Mouse (Mus musculus) ES-E14 (cell line): Measurements from ENCODE around the gene Spats2l. TPM values are rescaled to one million over a fixed set of nuclear protein-coding genes. Genes with fewer than 3 reads are reported as not detected.

Experiments
- DNase-seq: peaks from one replicate; pipeline ENCODE4 v3.0.0-alpha.2; 2013; ENCODE audit warnings: low read depth, low spot score
- H3K27ac ChIP-seq: 2 replicates; pipeline ENCODE4 v1.5.1; 2012; ENCODE audit warnings: low read depth, mild to moderate bottlenecking, low read length, moderate library complexity, mixed read lengths; ENCODE audit not compliant: poor library complexity, insufficient read depth, severe bottlenecking
- H3K36me3 ChIP-seq: 2 replicates; pipeline ENCODE4 v1.6.1; 2012; ENCODE audit warnings: mild to moderate bottlenecking, low read length, moderate library complexity, mixed read lengths; ENCODE audit not compliant: control insufficient read depth, poor library complexity, insufficient read depth, severe bottlenecking
- H3K4me1 ChIP-seq, 2 experiments: fragments of 150-350 bp in 1 of 2; sonication (generic) in 1 of 2; 2 replicates each; pipeline ENCODE4 v1.6.1; 2012; ENCODE audit warnings: low read length in 2 of 2, mild to moderate bottlenecking in 1 of 2, mixed read lengths in 1 of 2; ENCODE audit not compliant: control insufficient read depth in 2 of 2, insufficient read depth in 2 of 2, poor library complexity in 1 of 2
- H3K4me3 ChIP-seq, 2 experiments: fragments of 150-350 bp in 1 of 2; sonication (generic) in 1 of 2; 2 replicates each; pipeline ENCODE4 v1.5.1; 2012; ENCODE audit warnings: low read length in 2 of 2, low read depth in 1 of 2, mild to moderate bottlenecking in 1 of 2, mixed read lengths in 1 of 2; ENCODE audit not compliant: insufficient read depth in 1 of 2, poor library complexity in 1 of 2, severe bottlenecking in 1 of 2
- H3K9ac ChIP-seq: 2 replicates; pipeline ENCODE4 v1.6.1; 2012; ENCODE audit warnings: low read depth, mild to moderate bottlenecking, low read length, mixed read lengths; ENCODE audit not compliant: poor library complexity, insufficient read depth, severe bottlenecking
- H3K9me3 ChIP-seq: fragments of 150-350 bp; sonication (generic); 2 replicates; pipeline ENCODE4 v1.6.1; 2012; ENCODE audit warnings: low read depth, mild to moderate bottlenecking, low read length; ENCODE audit not compliant: control insufficient read depth, insufficient read depth
- CHD2 ChIP-seq: IDR thresholded peaks from 2 replicates; pipeline ENCODE4 v1.6.1; 2014; ENCODE audit warnings: mild to moderate bottlenecking, low read depth, low read length, inconsistent platforms
- HCFC1 ChIP-seq: IDR thresholded peaks from 2 replicates; pipeline ENCODE4 v1.6.1; 2012; ENCODE audit warnings: low read length, inconsistent platforms, borderline replicate concordance; ENCODE audit not compliant: insufficient read depth
- MAFK ChIP-seq: IDR thresholded peaks from 2 replicates; pipeline ENCODE4 v1.6.1; 2014; ENCODE audit warnings: mild to moderate bottlenecking, low read depth, low read length, inconsistent platforms; ENCODE audit not compliant: insufficient read depth
- ZC3H11A ChIP-seq: IDR thresholded peaks from 2 replicates; pipeline ENCODE4 v1.6.1; 2012; ENCODE audit warnings: low read depth, mild to moderate bottlenecking, inconsistent platforms, low read length, borderline replicate concordance
- ZNF384 ChIP-seq: IDR thresholded peaks from 2 replicates; pipeline ENCODE4 v1.6.1; 2012; ENCODE audit warnings: low read depth, low read length, inconsistent platforms
- in situ Hi-C, 2 experiments: fragments of 600-800 bp; cut with MboI; formaldehyde crosslinking; loops; one replicate each; pipeline ENCODE4 v1.15.1; 2025; ENCODE audit warnings: low sequenced_read_pairs in 2 of 2, inconsistent platforms in 1 of 2; ENCODE audit not compliant: unreplicated experiment in 2 of 2
- total RNA-seq: library from RNA; depleted of rRNA; stranded (reverse); fragments of 300-350 nt; gene quantifications from 2 replicates; pipeline ENCODE4 v1.2.3, GENCODE M21; 2012

Gene Spats2l
- total RNA-seq, 1 experiment = 2.3 TPM

GRCm38 (mm10) chr1:57969327-57970271 lies 195.6 kb downstream of the Spats2l start:
- Histone ChIP-seq H3K9me3 (no peaks in the 10 kb centered on the region), H3K36me3 (peaks cover 5% of the 10 kb centered on the region), H3K4me3 (peak overlapping the region; percentile 81 to 99), H3K27ac (no peak overlapping the region), H3K4me1 (peaks cover 2 to 3% of the 10 kb centered on the region in 2 experiments; a peak in 2 of 4 replicates), H3K9ac (peak overlapping the region; percentile 92)
- in situ Hi-C loops = no loop called here
- TF ChIP-seq MAFK = no peak
- peak; percentile 13; the same call in 1 of the 2 replicates for TF ChIP-seq ZC3H11A
- no peak for TF ChIP-seq ZNF384
- peak; percentile 72; the same call in 1 of the 2 replicates for TF ChIP-seq HCFC1
- TF ChIP-seq CHD2 = no peak
- peak; percentile 79 for DNase-seq

DNA sequence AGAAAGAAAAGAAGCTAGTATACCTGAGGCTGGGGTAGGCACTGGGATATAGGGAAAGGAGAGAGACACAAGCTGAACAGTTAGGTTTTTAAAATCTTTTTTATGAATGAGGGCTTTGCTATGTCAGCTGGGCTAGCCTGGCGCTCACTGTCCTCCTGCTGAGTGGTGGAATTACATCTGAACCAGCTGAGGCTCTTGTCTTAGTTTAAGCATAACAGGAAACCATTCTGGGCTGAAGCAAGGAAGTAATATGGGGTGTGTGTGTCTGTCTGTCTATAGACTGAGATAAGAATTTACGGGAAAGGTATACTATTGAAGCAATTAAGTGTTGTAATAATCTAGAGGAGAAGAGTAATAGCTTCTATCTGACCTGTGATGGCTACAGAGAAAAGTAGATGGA lies 197.6 kb downstream of the Spats2l start:
- Histone ChIP-seq H3K9ac (no peak overlapping the region), H3K9me3 (no peaks in the 10 kb centered on the region), H3K4me3 (no peak overlapping the region), H3K27ac (no peak overlapping the region), H3K4me1 (peaks cover 2 to 3% of the 10 kb centered on the region in 2 experiments; a peak in 2 of 4 replicates), H3K36me3 (no peaks in the 10 kb centered on the region)
- in situ Hi-C loops = no loop called here
- DNase-seq = no peak
- TF ChIP-seq HCFC1 = no peak
- no peak for TF ChIP-seq CHD2
- no peak for TF ChIP-seq ZC3H11A

GRCm38 (mm10) chr1:57976860-57977259 lies 202.9 kb downstream of the Spats2l start:
- Histone ChIP-seq H3K4me1 (no peaks in the 10 kb centered on the region), H3K4me3 (no peak overlapping the region), H3K9me3 (no peaks in the 10 kb centered on the region), H3K27ac (no peak overlapping the region), H3K9ac (no peak overlapping the region), H3K36me3 (no peaks in the 10 kb centered on the region)
- TF ChIP-seq MAFK = no peak
- no peak for TF ChIP-seq ZC3H11A
- TF ChIP-seq CHD2 = no peak
- TF ChIP-seq HCFC1 = no peak
- no peak for TF ChIP-seq ZNF384
- no peak for DNase-seq
- in situ Hi-C loops = no loop called here

- Histone ChIP-seq H3K36me3 (no peaks in the 10 kb centered on the region), H3K4me1 (peaks cover 3 to 7% of the 10 kb centered on the region in 2 experiments; a peak in 3 of 4 replicates), H3K9ac (0 out of 2 replicates have a peak overlapping the region, but pooled peaks have one; percentile 31), H3K4me3 (no peak overlapping the region), H3K9me3 (no peaks in the 10 kb centered on the region), H3K27ac (peak overlapping the region; percentile 59)
- DNase-seq = no peak
- TF ChIP-seq ZNF384 (no peak), ZC3H11A (no peak), HCFC1 (no peak), CHD2 (no peak), MAFK (no peak)
- in situ Hi-C loops = no loop called here
Observed at GRCm38 (mm10) chr1:57989052-57989600, 215.2 kb downstream of the Spats2l start.
